Mouse (Mus musculus): ENCODE results near the gene Emc1.

The Emc1 gene

GRCm38 (mm10) chr4:139351931-139352711 lies at the start of gene Emc1, which contains the start of the genes Mrto4 and Ubr4:
Gene Emc1, plus strand, starts transcription at chr4:139352587.
Gene Mrto4, minus strand, starts transcription at chr4:139352576.
Gene Ubr4, plus strand, starts transcription at chr4:139352609.
- DNase-seq (ENCODE audit: inconsistent ontology term), result peak; percentile 89

GRCm38 (mm10) chr4:139305521-139305920 lies 46.9 kb upstream of the Emc1 start:
- DNase-seq (ENCODE audit: inconsistent ontology term), result no peak

- DNase-seq (ENCODE audit: inconsistent ontology term), result no peak
Observed at GRCm38 (mm10) chr4:139307916-139308315, 44.5 kb upstream of the Emc1 start.

- DNase-seq (ENCODE audit: inconsistent ontology term), result no peak
Observed at GRCm38 (mm10) chr4:139309651-139310050, 42.7 kb upstream of the Emc1 start.

- peak; percentile 96 for DNase-seq (ENCODE audit: inconsistent ontology term)
Observed at GRCm38 (mm10) chr4:139310171-139310898, 42.1 kb upstream of the Emc1 start, which contains the start of the genes Pqlc2 and Akr7a5. Gene Pqlc2, minus strand, starts transcription at chr4:139310708. Gene Akr7a5, plus strand, starts transcription at chr4:139310744.

GRCm38 (mm10) chr4:139310899-139311701 lies 41.3 kb upstream of the Emc1 start:
- DNase-seq (ENCODE audit: inconsistent ontology term), result no peak

GRCm38 (mm10) chr4:139311707-139312106 lies 40.7 kb upstream of the Emc1 start:
- no peak for DNase-seq (ENCODE audit: inconsistent ontology term)

GRCm38 (mm10) chr4:139312632-139313031 lies 39.8 kb upstream of the Emc1 start:
- DNase-seq (ENCODE audit: inconsistent ontology term), result no peak

- DNase-seq (ENCODE audit: inconsistent ontology term), result no peak
Observed at GRCm38 (mm10) chr4:139318449-139318848, 33.9 kb upstream of the Emc1 start.

- DNase-seq (ENCODE audit: inconsistent ontology term), result no peak
Observed at GRCm38 (mm10) chr4:139319740-139320139, 32.6 kb upstream of the Emc1 start.

GRCm38 (mm10) chr4:139330605-139331004 lies 21.8 kb upstream of the Emc1 start:
- peak; percentile 80 for DNase-seq (ENCODE audit: inconsistent ontology term)

GRCm38 (mm10) chr4:139334631-139335295 lies 17.6 kb upstream of the Emc1 start:
- no peak for DNase-seq (ENCODE audit: inconsistent ontology term)

GRCm38 (mm10) chr4:139335507-139335906 lies 16.9 kb upstream of the Emc1 start:
- no peak for DNase-seq (ENCODE audit: inconsistent ontology term)

GRCm38 (mm10) chr4:139336822-139337483 lies 15.4 kb upstream of the Emc1 start:
- DNase-seq (ENCODE audit: inconsistent ontology term), result peak; percentile 81

- no peak for DNase-seq (ENCODE audit: inconsistent ontology term)
Observed at GRCm38 (mm10) chr4:139338145-139338544, 14.2 kb upstream of the Emc1 start.

GRCm38 (mm10) chr4:139340835-139341234 lies 11.6 kb upstream of the Emc1 start:
- no peak for DNase-seq (ENCODE audit: inconsistent ontology term)

GRCm38 (mm10) chr4:139341556-139342233 lies 10.7 kb upstream of the Emc1 start:
- DNase-seq (ENCODE audit: inconsistent ontology term), result peak; percentile 17

GRCm38 (mm10) chr4:139343718-139344117 lies 8.7 kb upstream of the Emc1 start:
- DNase-seq (ENCODE audit: inconsistent ontology term), result peak; percentile 53

- no peak for DNase-seq (ENCODE audit: inconsistent ontology term)
Observed at GRCm38 (mm10) chr4:139345416-139346019, 6.9 kb upstream of the Emc1 start.

- no peak for DNase-seq (ENCODE audit: inconsistent ontology term)
Observed at GRCm38 (mm10) chr4:139352832-139353231, 445 bp downstream of the Emc1 start.
